Mouse (Mus musculus) intestine, embryonic 14.5 days (tissue): ENCODE data around the gene E2f8. TPM values are rescaled to one million over a fixed set of nuclear protein-coding genes. Genes with fewer than 3 reads are reported as not detected.

Experiments used
- ATAC-seq: fragments of 200-750 bp; cut with Nextera tagmentation; replicated peaks from 2 replicates; pipeline ENCODE4 v1.8.0; 2017; ENCODE audit warnings: low read depth, moderate number of reproducible peaks, moderate TSS enrichment, moderate library complexity; ENCODE audit not compliant: low FRiP score, low TSS enrichment
- DNase-seq: peaks from one replicate; pipeline ENCODE4 v3.0.0-alpha.2; 2018; ENCODE audit warnings: low spot score
- H3K27ac ChIP-seq: fragments of 300-500 bp; sonication (generic); 2 replicates; pipeline ENCODE4 v1.5.1; 2014; ENCODE audit warnings: low read depth, mild to moderate bottlenecking, control low read depth
- H3K27me3 ChIP-seq: fragments of 300-500 bp; sonication (generic); replicated peaks from 2 replicates; pipeline ENCODE4 v1.6.1; 2014; ENCODE audit warnings: low read length, control low read depth; ENCODE audit not compliant: control insufficient read depth, insufficient read depth
- H3K36me3 ChIP-seq: fragments of 300-500 bp; sonication (generic); 2 replicates; pipeline ENCODE4 v1.6.1; 2014; ENCODE audit warnings: low read length, control low read depth; ENCODE audit not compliant: control insufficient read depth, insufficient read depth
- H3K4me1 ChIP-seq: fragments of 300-500 bp; sonication (generic); replicated peaks from 2 replicates; pipeline ENCODE4 v1.6.1; 2014; ENCODE audit warnings: low read length, control low read depth, mixed read lengths; ENCODE audit not compliant: control insufficient read depth, insufficient read depth
- H3K4me2 ChIP-seq: fragments of 300-500 bp; sonication (generic); 2 replicates; pipeline ENCODE4 v1.6.1; 2014; ENCODE audit warnings: low read length
- H3K4me3 ChIP-seq: fragments of 300-500 bp; sonication (generic); 2 replicates; pipeline ENCODE4 v1.5.1; 2014; ENCODE audit warnings: low read depth, low read length, control low read depth, mixed read lengths
- H3K9ac ChIP-seq: fragments of 300-500 bp; sonication (generic); 2 replicates; pipeline ENCODE4 v1.6.1; 2014; ENCODE audit warnings: mild to moderate bottlenecking, low read length
- H3K9me3 ChIP-seq: fragments of 300-500 bp; sonication (generic); 2 replicates; pipeline ENCODE4 v1.6.1; 2016; ENCODE audit warnings: low read length, control low read depth; ENCODE audit not compliant: control insufficient read depth
- WGBS: fragments of 180-500 bp; shearing (Covaris S2); extraction: QIAGEN DNeasy Blood & Tissue Kit; methylation state at CpG from one replicate; pipeline ENCODE4 v1.1.7; 2014; 5-methylcytosine and 5-hydroxymethylcytosine counted together
- polyA plus RNA-seq: library from polyadenylated mRNA; unstranded; fragments of >200 nt; fragmentation: Nextera tagmentation; extraction: Ambion mirVana; gene quantifications from 2 replicates; pipeline ENCODE4 v1.2.1, GENCODE M21; 2014

Gene E2f8
- polyA plus RNA-seq, 1 experiment from 2014 or later, result 21.9 TPM

GRCm38 (mm10) chr7:48884266-48884611 lies 2.8 kb upstream of the E2f8 start:
- Histone ChIP-seq H3K27ac (no peak overlapping the region), H3K36me3 (no peaks in the 10 kb centered on the region), H3K9me3 (no peaks in the 10 kb centered on the region), H3K27me3 (0 out of 2 replicates have a peak, but pooled peaks cover 3% of the 10 kb centered on the region), H3K4me2 (no peak overlapping the region), H3K9ac (no peak overlapping the region), H3K4me1 (peaks cover 18% of the 10 kb centered on the region), H3K4me3 (no peak overlapping the region)
- DNase-seq, result no peak
- WGBS, result 62% methylated on average over 5 of the region's 5 CpGs
- ATAC-seq, result no peak

GRCm38 (mm10) chr7:48883525-48884265 lies 2.3 kb upstream of the E2f8 start:
- Histone ChIP-seq H3K27me3 (0 out of 2 replicates have a peak, but pooled peaks cover 3% of the 10 kb centered on the region), H3K36me3 (no peaks in the 10 kb centered on the region), H3K4me3 (no peak overlapping the region), H3K9ac (no peak overlapping the region), H3K4me2 (no peak overlapping the region), H3K9me3 (no peaks in the 10 kb centered on the region), H3K27ac (no peak overlapping the region), H3K4me1 (peaks cover 21% of the 10 kb centered on the region)
- ATAC-seq (no peak), DNase-seq (no peak)
- WGBS, result 87% methylated on average over 4 of the region's 4 CpGs

- peak overlapping the region; percentile 90 for H3K9ac ChIP-seq
- peaks cover 21% of the 10 kb centered on the region for H3K4me1 ChIP-seq
- H3K4me3 ChIP-seq, result peak overlapping the region; percentile 80
- no peak for ATAC-seq
- 0 out of 2 replicates have a peak overlapping the region, but pooled peaks have one; percentile 89 for H3K27ac ChIP-seq
- no peaks in the 10 kb centered on the region for H3K9me3 ChIP-seq
- peaks cover 7% of the 10 kb centered on the region for H3K36me3 ChIP-seq
- H3K27me3 ChIP-seq, result 0 out of 2 replicates have a peak, but pooled peaks cover 3% of the 10 kb centered on the region
- 1% methylated on average over 28 of the region's 28 CpGs for WGBS
- peak; percentile 75 for DNase-seq
- peak overlapping the region; percentile 85 for H3K4me2 ChIP-seq
Observed at GRCm38 (mm10) chr7:48881971-48882609, 694 bp upstream of the E2f8 start.

- Histone ChIP-seq H3K27ac (peak overlapping the region; percentile 89), H3K36me3 (peaks cover 11% of the 10 kb centered on the region), H3K9me3 (no peaks in the 10 kb centered on the region), H3K27me3 (0 out of 2 replicates have a peak, but pooled peaks cover 3% of the 10 kb centered on the region), H3K4me3 (peak overlapping the region; percentile 80), H3K9ac (peak overlapping the region; percentile 90), H3K4me2 (peak overlapping the region; percentile 85), H3K4me1 (peaks cover 21% of the 10 kb centered on the region)
- DNase-seq, result peak; percentile 97
- WGBS, result under 1% methylated on average over 77 of the region's 77 CpGs
- ATAC-seq, result peak; percentile 96
Observed at GRCm38 (mm10) chr7:48880591-48881481, 560 bp downstream of the E2f8 start.

- H3K36me3 ChIP-seq, result peaks cover 24% of the 10 kb centered on the region
- peaks cover 21% of the 10 kb centered on the region for H3K4me1 ChIP-seq
- 0 out of 2 replicates have a peak, but pooled peaks cover 3% of the 10 kb centered on the region for H3K27me3 ChIP-seq
- peak overlapping the region; percentile 39 for H3K9ac ChIP-seq
- no peak for DNase-seq
- peak overlapping the region; percentile 25 for H3K4me3 ChIP-seq
- no peaks in the 10 kb centered on the region for H3K9me3 ChIP-seq
- WGBS, result 72% methylated on average over 3 of the region's 3 CpGs
- no peak overlapping the region; the same call in 1 of the 2 replicates for H3K27ac ChIP-seq
- H3K4me2 ChIP-seq, result peak overlapping the region; percentile 85
- no peak for ATAC-seq
Observed at GRCm38 (mm10) chr7:48879574-48879973, 1.8 kb downstream of the E2f8 start.

- WGBS, result 28% methylated on average over 15 of the region's 15 CpGs
- no peak overlapping the region for H3K9ac ChIP-seq
- peak; percentile 17; the same call in 1 of the 2 replicates for ATAC-seq
- peak overlapping the region; percentile 85 for H3K4me2 ChIP-seq
- no peak overlapping the region for H3K4me3 ChIP-seq
- no peaks in the 10 kb centered on the region for H3K9me3 ChIP-seq
- H3K27ac ChIP-seq, result no peak overlapping the region
- no peaks in the 10 kb centered on the region for H3K27me3 ChIP-seq
- peak; percentile 71 for DNase-seq
- H3K4me1 ChIP-seq, result peaks cover 21% of the 10 kb centered on the region
- peaks cover 41% of the 10 kb centered on the region for H3K36me3 ChIP-seq
Observed at GRCm38 (mm10) chr7:48877786-48878390, 3.5 kb downstream of the E2f8 start.

- 72% methylated on average over 4 of the region's 4 CpGs for WGBS
- Histone ChIP-seq H3K9ac (no peak overlapping the region), H3K27me3 (no peaks in the 10 kb centered on the region), H3K4me3 (no peak overlapping the region), H3K27ac (no peak overlapping the region), H3K36me3 (peaks cover 55% of the 10 kb centered on the region), H3K4me1 (peaks cover 17% of the 10 kb centered on the region), H3K4me2 (no peak overlapping the region), H3K9me3 (no peaks in the 10 kb centered on the region)
- DNase-seq (no peak), ATAC-seq (no peak)
Observed at GRCm38 (mm10) chr7:48876526-48876925, 4.9 kb downstream of the E2f8 start.

GRCm38 (mm10) chr7:48875096-48875495 lies 6.3 kb downstream of the E2f8 start:
- no peak overlapping the region for H3K4me3 ChIP-seq
- peaks cover 69% of the 10 kb centered on the region for H3K36me3 ChIP-seq
- H3K9ac ChIP-seq, result no peak overlapping the region
- 92% methylated on average over 14 of the region's 14 CpGs for WGBS
- DNase-seq, result no peak
- no peak overlapping the region for H3K27ac ChIP-seq
- H3K27me3 ChIP-seq, result no peaks in the 10 kb centered on the region
- H3K4me2 ChIP-seq, result no peak overlapping the region
- H3K9me3 ChIP-seq, result no peaks in the 10 kb centered on the region
- no peak for ATAC-seq
- peaks cover 17% of the 10 kb centered on the region for H3K4me1 ChIP-seq
